Mouse (Mus musculus) embryonic facial prominence, embryonic 15.5 days (tissue): ENCODE measurements around the gene Clic6. TPM values are rescaled to one million over a fixed set of nuclear protein-coding genes. Genes with fewer than 3 reads are reported as not detected.

Source experiments
- ATAC-seq: fragments of 200-750 bp; cut with Nextera tagmentation; 2 replicates; pipeline ENCODE4 v1.8.0; 2017; ENCODE audit warnings: low read depth, moderate TSS enrichment; ENCODE audit not compliant: insufficient number of reproducible peaks, low FRiP score, low TSS enrichment
- H3K27ac ChIP-seq: fragments of 300-500 bp; sonication (generic); replicated peaks from 2 replicates; pipeline ENCODE4 v1.5.1; 2015; ENCODE audit warnings: mild to moderate bottlenecking, inconsistent platforms
- H3K27me3 ChIP-seq: fragments of 300-500 bp; sonication (generic); 2 replicates; pipeline ENCODE4 v1.6.1; 2015; ENCODE audit warnings: inconsistent platforms
- H3K36me3 ChIP-seq: fragments of 300-500 bp; sonication (generic); 2 replicates; pipeline ENCODE4 v1.6.1; 2015; ENCODE audit warnings: mild to moderate bottlenecking, inconsistent platforms
- H3K4me1 ChIP-seq: fragments of 300-500 bp; sonication (generic); 2 replicates; pipeline ENCODE4 v1.6.1; 2015; ENCODE audit warnings: inconsistent platforms
- H3K4me2 ChIP-seq: fragments of 300-500 bp; sonication (generic); replicated peaks from 2 replicates; pipeline ENCODE4 v1.6.1; 2015; ENCODE audit warnings: mild to moderate bottlenecking, inconsistent platforms
- H3K4me3 ChIP-seq: fragments of 300-500 bp; sonication (generic); replicated peaks from 2 replicates; pipeline ENCODE4 v1.5.1; 2015; ENCODE audit warnings: mild to moderate bottlenecking, inconsistent platforms
- H3K9ac ChIP-seq: fragments of 300-500 bp; sonication (generic); 2 replicates; pipeline ENCODE4 v1.6.1; 2015; ENCODE audit warnings: inconsistent platforms
- H3K9me3 ChIP-seq: fragments of 300-500 bp; sonication (generic); replicated peaks from 2 replicates; pipeline ENCODE4 v1.6.1; 2016; ENCODE audit warnings: inconsistent platforms
- WGBS: fragments of 180-500 bp; shearing (Covaris S2); methylation state at CpG from one replicate; pipeline ENCODE4 v1.1.7; 2015; 5-methylcytosine and 5-hydroxymethylcytosine counted together
- polyA plus RNA-seq: library from polyadenylated mRNA; unstranded; fragments of >200 nt; fragmentation: Nextera tagmentation; extraction: Ambion mirVana; gene quantifications from 2 replicates; pipeline ENCODE4 v1.2.1, GENCODE M21; 2015

The Clic6 gene
- polyA plus RNA-seq, 1 experiment from 2014 or later = 8.8 TPM

DNA sequence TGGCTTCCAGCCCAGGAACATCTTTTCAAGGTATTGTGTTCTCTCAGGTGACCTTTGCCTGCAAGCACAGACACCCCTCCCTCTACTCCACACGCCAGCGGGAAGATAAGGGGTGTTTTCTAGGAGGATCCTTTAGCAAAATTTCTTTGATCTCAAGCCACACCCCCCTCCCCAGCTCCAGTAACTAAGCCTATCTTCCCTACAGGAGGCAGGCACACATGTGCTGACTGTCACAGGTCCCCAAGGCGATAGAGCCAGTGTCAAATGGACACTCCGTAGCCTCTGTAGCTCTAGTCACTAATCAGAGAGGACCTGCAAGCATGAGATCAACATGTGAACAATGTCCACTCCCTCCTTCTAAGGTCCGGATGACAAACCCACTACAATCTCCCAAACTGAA lies 80.6 kb downstream of the Clic6 start:
- ATAC-seq = peak; percentile 9; the same call in 1 of the 2 replicates
- Histone ChIP-seq H3K27me3 (0 out of 2 replicates have a peak, but pooled peaks cover 6% of the 10 kb centered on the region), H3K27ac (no peak overlapping the region), H3K4me3 (no peak overlapping the region), H3K36me3 (no peaks in the 10 kb centered on the region), H3K9me3 (no peaks in the 10 kb centered on the region), H3K4me2 (no peak overlapping the region), H3K9ac (no peak overlapping the region), H3K4me1 (peaks cover 11% of the 10 kb centered on the region)
- 20% methylated on average over 5 of the region's 5 CpGs for WGBS

DNA sequence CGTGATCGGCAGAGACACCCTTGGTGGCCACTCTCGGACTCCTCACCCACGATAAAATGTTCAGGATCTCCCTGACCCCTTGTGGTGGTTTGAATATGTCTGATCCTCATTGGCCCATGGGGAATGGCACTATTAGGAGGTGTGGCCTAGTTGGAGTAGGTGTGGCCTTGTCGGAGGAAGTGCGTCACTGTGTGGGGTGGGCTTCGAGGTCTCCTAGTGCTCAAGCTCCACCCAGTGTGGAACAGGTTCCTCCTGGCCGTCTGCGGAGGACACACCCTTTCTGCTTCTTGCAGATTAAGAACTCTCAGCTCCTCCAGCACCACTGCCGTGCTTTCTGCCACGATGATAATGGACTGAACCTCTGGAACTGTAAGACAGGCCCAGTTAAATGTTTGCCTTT lies 85.7 kb downstream of the Clic6 start:
- Histone ChIP-seq H3K9ac (no peak overlapping the region), H3K9me3 (no peaks in the 10 kb centered on the region), H3K27ac (no peak overlapping the region), H3K4me2 (no peak overlapping the region), H3K4me3 (no peak overlapping the region), H3K27me3 (0 out of 2 replicates have a peak, but pooled peaks cover 4% of the 10 kb centered on the region), H3K36me3 (no peaks in the 10 kb centered on the region), H3K4me1 (0 out of 2 replicates have a peak, but pooled peaks cover 4% of the 10 kb centered on the region)
- no peak for ATAC-seq
- 86% methylated on average over 11 of the region's 11 CpGs for WGBS

- Histone ChIP-seq H3K4me1 (peaks cover 7% of the 10 kb centered on the region; the same call in 1 of the 2 replicates), H3K27me3 (no peaks in the 10 kb centered on the region), H3K27ac (no peak overlapping the region), H3K9ac (no peak overlapping the region), H3K4me3 (no peak overlapping the region), H3K4me2 (no peak overlapping the region), H3K36me3 (no peaks in the 10 kb centered on the region), H3K9me3 (no peaks in the 10 kb centered on the region)
- WGBS = 51% methylated on average over 4 of the region's 4 CpGs
- ATAC-seq = no peak
Observed at GRCm38 (mm10) chr16:92573193-92573592, 87.7 kb downstream of the Clic6 start.

DNA sequence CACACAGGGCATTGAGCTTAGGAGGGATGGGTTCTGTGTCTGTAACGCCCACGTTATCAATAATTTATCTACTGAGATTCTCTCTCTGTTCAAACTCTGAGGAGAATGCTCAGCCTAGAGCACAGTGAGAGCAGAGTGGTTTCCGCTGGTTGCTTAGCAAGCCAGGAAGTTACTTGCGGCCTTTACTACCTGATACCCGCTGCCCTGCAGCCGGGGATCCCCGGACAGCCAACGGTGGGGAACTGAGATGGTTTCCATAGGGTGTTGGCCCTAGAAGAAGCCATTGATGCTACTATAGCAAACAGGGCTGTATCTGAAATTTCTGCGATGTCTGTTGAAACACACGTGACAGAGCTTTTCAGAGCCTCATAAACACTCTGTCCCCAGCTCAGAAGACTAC lies 90.3 kb downstream of the Clic6 start:
- Histone ChIP-seq H3K9me3 (no peaks in the 10 kb centered on the region), H3K9ac (no peak overlapping the region), H3K27ac (no peak overlapping the region), H3K4me3 (no peak overlapping the region), H3K4me1 (peaks cover 7% of the 10 kb centered on the region; the same call in 1 of the 2 replicates), H3K4me2 (no peak overlapping the region), H3K36me3 (no peaks in the 10 kb centered on the region), H3K27me3 (no peaks in the 10 kb centered on the region)
- 74% methylated on average over 10 of the region's 10 CpGs for WGBS
- ATAC-seq = no peak

DNA sequence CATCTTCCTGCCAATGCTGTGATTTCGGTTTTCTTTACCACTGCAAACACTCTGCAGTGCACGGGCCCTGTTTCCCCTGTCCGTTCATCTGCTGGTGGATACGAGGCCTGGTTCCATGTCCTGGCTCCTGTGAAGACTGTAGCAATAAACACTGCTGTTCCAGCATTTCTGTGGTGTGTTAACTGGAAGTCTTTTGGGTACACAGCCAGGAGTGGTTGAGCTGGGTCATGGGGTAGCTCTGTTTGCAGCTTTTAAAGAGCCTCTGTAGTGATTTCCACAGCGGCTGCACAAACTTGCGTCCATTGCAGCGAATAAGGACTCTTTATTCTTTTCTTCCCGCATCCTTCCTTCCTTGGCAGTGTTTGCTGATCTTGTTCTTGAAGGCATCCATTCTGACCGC lies 91.8 kb downstream of the Clic6 start:
- H3K36me3 ChIP-seq = no peaks in the 10 kb centered on the region
- peaks cover 19% of the 10 kb centered on the region for H3K4me1 ChIP-seq
- 72% methylated on average over 9 of the region's 9 CpGs for WGBS
- H3K27me3 ChIP-seq = no peaks in the 10 kb centered on the region
- no peak for ATAC-seq
- H3K27ac ChIP-seq = no peak overlapping the region
- no peak overlapping the region for H3K4me3 ChIP-seq
- no peaks in the 10 kb centered on the region for H3K9me3 ChIP-seq
- H3K4me2 ChIP-seq = no peak overlapping the region
- H3K9ac ChIP-seq = no peak overlapping the region

DNA sequence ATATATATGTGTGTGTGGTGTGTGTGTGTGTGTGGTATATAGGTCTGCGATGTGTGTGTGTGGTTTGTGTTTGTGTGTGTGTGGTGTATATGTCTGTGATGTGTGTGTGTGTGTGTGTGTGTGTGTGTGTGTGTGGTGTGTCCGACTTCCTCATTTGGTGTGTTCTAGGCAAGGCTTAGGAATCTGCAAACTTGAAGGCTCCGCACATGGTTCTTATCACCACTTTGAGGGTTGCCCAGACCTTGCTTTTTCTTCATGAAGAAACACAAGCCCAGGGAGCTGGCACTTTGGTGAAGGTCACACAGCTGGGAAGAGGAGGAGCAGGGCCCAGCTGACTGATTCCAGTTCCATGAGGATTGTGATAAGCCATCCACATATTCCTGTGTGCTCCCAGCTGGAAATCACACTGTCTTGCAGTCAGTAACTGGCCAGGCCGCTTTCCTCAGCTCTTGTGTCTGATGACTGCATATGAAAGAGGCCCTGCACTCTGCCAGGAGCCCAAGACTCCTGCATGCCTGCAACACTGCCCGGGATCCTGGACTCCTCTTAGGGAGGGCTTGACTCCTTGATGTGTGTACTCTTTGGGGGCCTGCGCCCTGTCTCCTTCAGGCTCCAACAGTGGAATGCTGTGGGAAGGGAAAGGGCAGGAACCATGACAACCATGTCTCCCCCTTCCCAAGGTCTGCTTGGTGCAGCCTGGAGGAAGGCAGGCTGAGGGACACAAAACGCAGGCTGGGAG lies 93.5 kb downstream of the Clic6 start:
- ATAC-seq = no peak; the same call in 1 of the 2 replicates
- Histone ChIP-seq H3K4me1 (peaks cover 19% of the 10 kb centered on the region), H3K4me2 (no peak overlapping the region), H3K9me3 (no peaks in the 10 kb centered on the region), H3K4me3 (no peak overlapping the region), H3K27ac (no peak overlapping the region), H3K9ac (no peak overlapping the region), H3K36me3 (no peaks in the 10 kb centered on the region), H3K27me3 (no peaks in the 10 kb centered on the region)
- 69% methylated on average over 7 of the region's 7 CpGs for WGBS

DNA sequence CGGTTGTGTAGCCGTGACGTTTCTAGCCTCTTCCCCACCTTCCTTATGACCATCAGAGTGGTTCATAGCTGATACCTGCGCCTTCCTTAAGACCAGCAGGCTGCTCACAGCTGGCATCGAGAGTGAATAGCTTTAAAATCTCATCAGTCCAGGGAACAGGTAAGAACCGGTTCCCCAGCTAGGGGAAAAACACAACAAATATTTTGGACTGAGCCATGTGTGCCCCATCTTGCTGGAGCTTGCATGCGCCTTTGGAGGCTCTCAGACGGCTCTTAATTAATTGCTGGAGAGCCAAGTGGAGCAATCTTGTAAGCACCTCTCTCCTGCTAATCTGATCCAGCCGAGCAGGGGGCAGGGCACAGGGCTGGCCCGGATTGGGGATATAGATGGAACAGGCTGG lies 95.4 kb downstream of the Clic6 start:
- Histone ChIP-seq H3K27ac (0 out of 2 replicates have a peak overlapping the region, but pooled peaks have one; percentile 34), H3K4me2 (no peak overlapping the region), H3K9ac (no peak overlapping the region), H3K9me3 (no peaks in the 10 kb centered on the region), H3K4me3 (no peak overlapping the region), H3K27me3 (no peaks in the 10 kb centered on the region), H3K36me3 (no peaks in the 10 kb centered on the region), H3K4me1 (peaks cover 19% of the 10 kb centered on the region)
- 63% methylated on average over 10 of the region's 10 CpGs for WGBS
- no peak for ATAC-seq

- WGBS = 46% methylated on average over 10 of the region's 10 CpGs
- no peaks in the 10 kb centered on the region for H3K9me3 ChIP-seq
- H3K36me3 ChIP-seq = no peaks in the 10 kb centered on the region
- peaks cover 15% of the 10 kb centered on the region for H3K4me1 ChIP-seq
- no peak overlapping the region for H3K4me3 ChIP-seq
- no peak overlapping the region for H3K9ac ChIP-seq
- H3K27me3 ChIP-seq = no peaks in the 10 kb centered on the region
- peak overlapping the region; percentile 23 for H3K27ac ChIP-seq
- no peak; the same call in 1 of the 2 replicates for ATAC-seq
- 0 out of 2 replicates have a peak overlapping the region, but pooled peaks have one; percentile 1 for H3K4me2 ChIP-seq
Observed at GRCm38 (mm10) chr16:92581767-92582166, 96.2 kb downstream of the Clic6 start.

- Histone ChIP-seq H3K4me3 (no peak overlapping the region), H3K27me3 (no peaks in the 10 kb centered on the region), H3K4me1 (peaks cover 11% of the 10 kb centered on the region; the same call in 1 of the 2 replicates), H3K36me3 (no peaks in the 10 kb centered on the region), H3K27ac (no peak overlapping the region), H3K9ac (no peak overlapping the region), H3K9me3 (no peaks in the 10 kb centered on the region), H3K4me2 (no peak overlapping the region)
- 80% methylated on average over 4 of the region's 4 CpGs for WGBS
- ATAC-seq = no peak
Observed at GRCm38 (mm10) chr16:92587836-92588235, 102.3 kb downstream of the Clic6 start.

Other genes starting within 250 kb of the Clic6 start
- 0.22 and 0.23 TPM in 2 replicates for gene Kcne2, start 193.3 kb upstream of the Clic6 start, polyA plus RNA-seq
- 131 TPM in 2 replicates for gene Smim11, start 184.4 kb upstream of the Clic6 start, polyA plus RNA-seq
- not detected in 2 replicates for gene Fam243, start 164.3 kb upstream of the Clic6 start, polyA plus RNA-seq
- 0.11 and 0.67 TPM in 2 replicates for gene Kcne1, start 126.3 kb upstream of the Clic6 start, polyA plus RNA-seq
- gene Rcan1, start 14.9 kb upstream of the Clic6 start, polyA plus RNA-seq = 40.3 and 41.8 TPM in 2 replicates